Mouse (Mus musculus): Measurements from ENCODE around the gene Cdk11b.

GRCm38 (mm10) chr4:155694482-155695401 lies 70.1 kb downstream of the Cdk11b start:
- no peak for TF ChIP-seq EP300 (IDR thresholded peaks at IDR 0.05; ENCODE audit: insufficient read depth, low read depth, low read length)
- no peak for TF ChIP-seq POLR2A (IDR thresholded peaks at IDR 0.05; ENCODE audit: insufficient read depth, low read length)
